Mouse (Mus musculus) cerebellum, adult 9-10 months (tissue): ENCODE data around the gene Lrtm2.
"Not testable (repeated sequence)": the region's sequence is repeated elsewhere in the genome, so short reads cannot be mapped to it uniquely, and the experiment has no call there.

ENCODE experiments used
- DNase-seq: peaks from one replicate; pipeline ENCODE4 v3.0.0; 2022

The Lrtm2 gene

DNA sequence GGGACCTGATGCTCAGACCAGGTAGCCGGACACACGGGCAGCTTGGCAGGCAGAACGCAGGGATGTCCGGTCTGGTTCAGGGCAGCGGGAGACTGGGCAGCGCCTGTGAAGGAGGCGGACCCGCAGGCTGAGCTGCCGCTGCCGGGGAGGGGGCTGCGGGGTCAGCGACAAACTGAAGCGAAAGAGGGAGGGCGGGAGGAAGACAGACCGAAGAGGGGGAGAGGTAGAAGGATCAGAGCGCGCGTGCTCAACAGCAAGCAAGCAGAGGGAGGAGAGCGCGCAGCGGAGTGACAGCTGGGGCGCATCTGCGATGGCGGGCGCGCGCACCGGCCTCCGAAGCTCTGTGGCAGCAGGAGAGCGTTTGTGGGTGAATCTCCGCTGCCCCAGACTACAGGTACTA is at the start of gene Lrtm2:
Lrtm2 (minus strand) TSS at position 261 of the 400 bp plus-strand sequence.
- DNase-seq = peak; percentile 49

DNA sequence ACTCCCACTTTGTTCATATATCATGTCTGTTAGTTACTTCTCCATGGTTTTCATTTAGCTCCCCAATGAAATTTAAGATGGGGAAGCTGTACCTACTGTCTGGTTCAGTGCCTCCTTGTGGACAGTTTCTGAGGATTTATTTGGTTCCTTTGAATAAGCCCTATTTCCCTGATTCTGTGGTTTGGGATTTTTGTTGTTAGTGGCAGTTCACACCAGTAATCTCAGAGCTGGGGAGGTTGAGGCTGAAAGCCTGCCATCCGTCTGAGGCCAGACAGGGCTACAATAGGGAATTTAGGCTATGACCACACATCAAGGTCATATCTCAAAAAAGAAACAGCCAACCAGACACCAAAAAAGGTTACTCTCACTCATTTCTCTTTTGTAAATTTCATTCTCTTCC is 48.1 kb upstream of the Lrtm2 start:
- no peak for DNase-seq

DNA sequence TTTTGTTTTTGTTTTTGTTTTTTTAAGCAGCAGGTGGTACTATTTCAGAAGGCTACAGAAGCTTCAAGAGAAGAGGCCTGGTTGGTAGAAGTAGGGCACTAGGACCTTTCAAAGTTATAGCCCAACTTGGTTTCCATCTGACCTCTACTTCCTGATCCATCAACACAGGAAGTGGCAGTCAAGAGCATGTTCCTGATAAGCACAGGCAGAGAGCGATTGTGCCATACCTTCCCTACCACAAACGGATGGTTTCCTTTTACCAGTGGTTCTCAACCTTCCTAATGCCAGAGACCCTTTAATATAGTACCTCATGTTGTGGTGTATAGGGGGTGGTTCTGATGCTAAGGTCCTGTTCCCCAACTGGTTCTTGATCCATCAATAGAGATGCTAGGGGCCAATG is 47.0 kb upstream of the Lrtm2 start:
- no peak for DNase-seq

DNA sequence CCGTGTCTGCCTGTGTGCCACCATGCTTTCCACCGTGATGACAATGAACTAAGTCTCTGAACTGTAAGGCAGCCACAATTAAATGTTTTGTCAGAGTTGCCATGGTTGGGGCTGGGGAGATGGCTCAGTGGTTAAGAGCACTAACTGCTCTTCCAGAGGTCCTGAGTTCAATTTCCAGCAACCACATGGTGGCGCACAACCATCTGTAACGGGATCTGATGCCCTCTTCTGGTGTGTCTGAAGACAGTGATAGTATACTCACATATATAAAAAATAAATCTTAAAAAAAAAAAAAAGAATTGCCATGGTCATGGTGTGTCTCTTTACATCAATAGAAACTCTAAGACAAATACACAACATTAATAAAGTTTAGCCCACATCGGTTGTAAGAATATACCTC is 44.5 kb upstream of the Lrtm2 start:
- DNase-seq = no peak

DNA sequence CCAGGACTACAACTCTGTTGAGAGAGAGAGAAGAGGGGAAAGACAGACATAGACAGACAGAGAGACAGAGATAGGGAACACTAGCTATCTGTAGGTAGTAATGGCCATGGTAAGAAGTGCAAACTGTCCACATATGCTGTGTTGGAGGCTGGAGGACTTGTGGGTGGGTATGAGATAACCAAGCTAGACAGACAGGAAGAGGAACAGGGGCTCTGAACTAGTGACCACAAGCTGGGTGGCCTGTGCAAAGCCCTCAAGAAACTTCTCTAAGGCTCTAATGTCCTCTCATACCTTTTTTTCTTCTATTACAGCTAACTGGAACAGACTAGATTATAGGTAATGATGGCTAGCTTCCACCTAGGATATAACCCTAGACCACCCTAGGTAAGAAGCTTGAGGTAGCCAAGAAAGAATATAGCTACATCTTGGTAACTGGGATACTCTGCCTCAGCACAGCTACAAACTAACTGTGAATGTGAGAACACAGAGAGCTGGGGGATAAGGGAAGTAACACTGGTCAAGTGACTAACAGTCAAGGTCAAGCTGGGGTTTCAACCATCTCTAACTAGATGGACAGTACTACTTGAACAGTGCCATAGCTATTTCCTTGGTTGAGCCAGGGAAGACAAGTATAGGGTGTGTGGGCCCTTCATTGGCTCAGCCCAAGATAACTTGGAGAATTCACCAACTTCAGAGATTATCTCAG is 42.6 kb upstream of the Lrtm2 start:
- no peak for DNase-seq

DNA sequence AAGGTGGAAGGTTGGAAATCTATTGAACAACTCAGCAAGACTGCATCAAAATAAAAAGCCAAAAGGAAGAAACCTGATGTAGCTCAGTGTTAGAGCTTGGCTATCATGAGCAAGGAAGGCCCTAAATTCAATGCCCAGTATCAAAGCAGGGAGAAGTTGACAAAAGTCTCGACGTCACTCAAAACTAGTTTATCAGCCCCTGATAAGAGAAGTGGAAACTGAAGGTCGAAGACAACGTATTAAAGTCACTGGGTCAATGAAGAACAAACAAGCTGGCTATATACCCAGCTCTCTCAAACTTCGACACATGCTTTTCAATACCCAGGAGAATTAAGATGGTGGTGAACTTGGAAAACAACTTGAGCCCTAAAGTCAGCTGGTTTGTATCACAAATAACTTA is 41.7 kb upstream of the Lrtm2 start:
- no peak for DNase-seq

DNA sequence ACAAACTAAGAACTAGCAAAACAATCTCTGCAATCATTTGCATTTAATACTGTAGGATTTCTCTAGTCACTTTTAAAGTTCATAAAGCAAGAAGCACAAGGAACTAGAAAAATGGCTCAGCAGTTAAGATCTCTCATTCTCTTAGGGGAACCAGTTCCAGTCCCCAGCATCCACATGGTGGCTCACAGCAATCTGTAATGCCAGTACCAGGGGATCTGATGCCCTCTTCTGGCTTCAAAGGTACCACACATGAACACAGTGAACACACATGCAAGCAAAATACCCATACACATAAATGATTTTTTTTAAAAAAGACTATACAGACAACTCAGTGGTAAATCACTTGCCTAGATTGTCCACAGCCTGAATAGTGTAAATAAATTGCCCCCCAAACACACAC is 41.1 kb upstream of the Lrtm2 start:
- DNase-seq = no peak

DNA sequence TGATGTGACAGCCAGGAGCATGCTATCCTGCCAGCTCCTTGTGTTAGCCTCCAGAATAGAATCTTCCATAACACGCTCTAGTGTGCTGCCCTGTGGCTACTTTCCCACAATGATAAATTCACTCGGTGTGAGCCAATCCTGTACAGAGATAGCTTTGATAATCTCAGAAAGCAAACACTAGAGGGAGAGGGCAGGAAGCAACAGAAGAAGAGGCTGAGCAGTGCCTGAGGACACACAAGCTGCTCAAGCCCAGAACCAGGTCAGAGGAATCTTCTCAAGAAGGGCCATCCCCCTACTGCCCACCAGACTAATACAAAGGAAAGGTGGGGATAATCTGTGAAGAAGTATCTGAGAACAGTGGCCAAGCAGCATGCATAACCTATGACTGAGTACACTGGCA is 36.8 kb upstream of the Lrtm2 start:
- DNase-seq = no peak

DNA sequence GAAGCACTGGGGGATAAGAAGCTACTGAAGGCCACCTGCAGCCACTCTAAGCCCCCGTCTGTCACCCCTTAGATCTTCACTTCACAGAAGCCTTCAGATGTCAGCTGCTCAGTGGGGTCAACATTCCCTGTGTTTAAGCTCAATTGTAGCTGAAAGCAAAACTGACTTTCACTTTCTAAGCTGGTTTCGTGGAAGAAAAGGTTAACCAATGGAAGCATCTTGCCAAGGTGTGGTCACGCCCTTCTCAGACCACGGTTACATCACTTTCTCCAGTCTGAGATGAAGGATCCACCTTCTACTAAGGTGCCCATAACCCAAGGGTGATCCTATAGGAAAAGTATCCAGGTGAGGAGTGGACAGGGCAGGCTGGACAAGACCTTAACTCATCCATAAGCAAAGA is 36.2 kb upstream of the Lrtm2 start:
- DNase-seq = not testable (repeated sequence)

DNA sequence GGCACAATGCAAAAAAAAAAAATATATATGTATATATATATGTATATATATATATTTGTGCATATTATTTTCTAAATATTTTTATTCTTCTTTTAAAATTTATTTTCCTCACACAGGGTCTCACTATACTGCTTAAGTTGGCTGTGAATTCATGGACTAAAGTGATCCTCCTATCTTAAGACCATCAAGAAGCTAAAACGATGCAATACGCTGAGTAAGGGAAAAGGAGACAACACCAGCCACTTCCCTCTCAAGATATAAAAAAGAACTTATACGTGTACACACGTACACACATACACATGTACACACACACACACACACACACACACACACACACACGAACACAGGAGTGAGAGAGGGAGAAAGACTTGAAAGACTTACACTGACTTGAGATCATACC is 33.0 kb upstream of the Lrtm2 start:
- no peak for DNase-seq

DNA sequence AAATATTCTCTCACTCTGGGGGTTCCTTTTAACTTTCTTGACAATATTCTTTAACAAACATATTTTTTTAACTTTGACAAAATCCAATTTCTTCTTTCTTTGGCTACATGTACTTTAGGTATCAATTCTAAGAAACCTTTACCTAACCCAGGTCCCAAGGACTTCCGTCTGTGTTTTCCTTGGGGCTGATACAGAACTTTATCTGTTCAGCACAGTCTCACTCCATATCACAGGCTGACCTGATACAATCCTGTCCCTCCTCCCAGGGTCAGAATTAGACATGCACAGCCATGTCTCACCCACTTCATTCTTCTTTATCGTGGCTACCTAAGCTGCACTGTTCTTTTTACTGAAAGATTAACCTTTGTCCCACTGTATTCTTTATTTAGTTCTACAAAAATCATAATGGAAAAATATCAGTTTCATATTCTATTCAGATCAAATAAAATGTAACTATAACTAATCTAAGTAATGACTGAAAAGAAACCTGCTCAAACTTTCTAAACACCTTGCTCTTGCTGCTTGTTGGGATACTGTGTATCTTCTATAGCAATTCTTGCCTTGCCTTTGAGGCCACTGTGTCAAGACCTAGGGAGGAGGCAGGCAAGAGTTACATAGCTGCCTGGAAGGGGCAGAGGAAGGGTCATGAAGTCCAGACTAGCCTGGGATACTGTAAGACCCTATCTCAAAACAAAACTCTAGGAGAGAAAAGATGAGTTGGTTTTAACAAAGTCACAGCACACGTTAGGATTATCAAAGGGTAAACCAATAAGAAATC is 30.5 kb upstream of the Lrtm2 start:
- DNase-seq = no peak

DNA sequence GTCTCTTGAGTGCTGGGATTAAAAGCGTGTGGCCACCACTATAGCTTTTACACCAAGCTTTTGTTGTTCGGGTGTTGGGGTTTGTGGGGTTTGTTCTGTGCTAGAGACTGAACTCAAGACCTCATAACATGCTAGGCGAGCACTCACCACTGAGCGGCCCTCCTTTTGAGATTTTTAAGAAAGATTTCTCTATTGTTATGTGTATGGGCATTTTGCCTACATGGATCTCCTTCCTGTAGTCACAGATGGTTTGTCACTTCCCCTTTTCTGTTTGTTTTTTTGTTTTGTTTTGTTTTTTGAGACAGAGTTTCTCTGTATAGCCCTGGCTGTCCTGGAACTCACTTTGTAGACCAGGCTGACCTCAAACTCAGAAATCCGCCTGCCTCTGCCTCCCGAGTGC is 29.7 kb upstream of the Lrtm2 start:
- DNase-seq = not testable (repeated sequence)

DNA sequence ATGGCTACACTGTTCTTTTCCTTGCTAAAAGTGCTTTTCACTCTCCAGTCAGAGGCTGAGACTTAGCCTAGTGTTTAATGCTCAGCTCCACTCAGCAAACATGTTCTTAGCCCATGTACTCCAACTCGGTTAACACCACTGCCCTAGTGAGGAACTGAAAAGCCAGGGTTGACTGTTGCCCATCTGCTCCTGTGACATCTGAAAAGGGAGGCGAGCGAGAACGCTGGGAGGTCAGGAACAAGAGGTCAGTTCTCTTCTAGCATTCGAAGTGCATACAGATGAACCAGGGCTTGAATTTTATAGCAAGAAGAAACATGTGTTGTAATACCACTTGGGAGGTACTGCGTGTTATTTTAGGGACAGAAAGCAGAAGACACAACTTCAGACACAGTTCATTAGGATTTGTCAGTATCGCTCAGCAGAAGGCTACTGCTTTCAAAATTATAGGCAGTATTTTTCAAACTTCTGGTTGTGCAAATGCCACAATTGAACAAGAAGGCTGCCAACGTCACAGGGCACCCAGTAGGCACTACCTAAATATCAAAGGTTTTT is 27.5 kb upstream of the Lrtm2 start:
- DNase-seq = no peak

DNA sequence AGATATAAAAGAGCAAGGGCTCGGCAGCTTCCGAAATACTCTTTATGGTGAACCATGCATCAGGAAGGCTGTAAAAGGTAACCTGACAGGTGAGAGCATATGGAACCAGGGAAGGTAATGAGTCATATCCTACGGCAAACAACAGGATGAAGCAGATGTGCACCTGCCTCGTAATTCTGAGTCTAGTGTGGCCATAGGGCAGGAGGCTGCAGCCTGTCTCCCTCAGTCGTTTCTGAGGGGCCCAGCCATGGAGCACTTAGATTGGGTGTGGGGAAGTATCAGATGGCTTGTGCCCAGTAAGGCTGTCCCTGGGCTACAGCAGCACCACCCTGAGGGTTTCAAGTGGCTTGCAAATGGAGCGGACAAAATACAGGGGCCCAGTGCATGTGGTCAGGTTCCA is 21.9 kb upstream of the Lrtm2 start:
- no peak for DNase-seq

DNA sequence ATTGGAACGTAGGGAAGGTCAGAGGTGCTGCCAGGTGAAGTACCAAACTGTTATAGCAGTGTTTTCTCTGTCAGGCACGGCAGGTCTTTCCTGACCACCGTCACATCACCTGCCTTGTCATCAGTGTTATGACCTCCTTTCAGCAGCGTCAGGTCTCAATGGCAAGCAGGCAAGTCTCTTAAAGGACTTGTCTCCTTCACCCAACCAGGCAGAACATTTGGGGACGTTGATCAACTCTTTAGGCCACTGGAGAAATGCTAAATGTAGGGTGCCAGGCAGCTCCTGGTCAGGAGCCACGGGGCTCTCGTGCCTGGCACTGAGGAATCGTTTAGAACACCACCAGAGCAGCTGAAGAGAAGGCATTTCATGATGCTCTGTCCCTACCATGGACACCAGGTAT is 21.1 kb upstream of the Lrtm2 start:
- DNase-seq = no peak

DNA sequence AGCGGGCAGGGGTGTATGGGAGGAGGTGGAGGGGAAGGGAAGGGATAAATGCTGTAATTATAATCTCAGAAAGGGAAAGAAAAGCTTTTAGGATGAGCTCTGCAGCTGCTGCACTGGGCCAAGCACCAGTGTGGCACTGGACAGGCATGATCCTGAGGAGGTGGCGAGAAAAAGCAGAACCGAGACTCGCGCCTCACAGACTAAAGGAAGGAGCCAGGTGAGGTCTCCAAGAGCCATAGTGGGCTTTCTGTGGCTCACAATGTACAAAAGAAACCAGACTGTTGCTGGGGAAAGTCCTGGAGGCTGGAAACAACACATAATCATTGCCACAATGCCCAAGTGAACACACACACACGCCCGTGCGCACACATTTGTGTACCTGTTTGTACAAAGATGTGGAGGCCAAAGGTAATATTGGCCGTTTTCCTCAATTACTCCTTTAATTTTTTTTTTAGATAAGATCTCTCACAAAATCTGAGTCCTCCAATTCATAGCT is 20.2 kb upstream of the Lrtm2 start:
- DNase-seq = no peak

DNA sequence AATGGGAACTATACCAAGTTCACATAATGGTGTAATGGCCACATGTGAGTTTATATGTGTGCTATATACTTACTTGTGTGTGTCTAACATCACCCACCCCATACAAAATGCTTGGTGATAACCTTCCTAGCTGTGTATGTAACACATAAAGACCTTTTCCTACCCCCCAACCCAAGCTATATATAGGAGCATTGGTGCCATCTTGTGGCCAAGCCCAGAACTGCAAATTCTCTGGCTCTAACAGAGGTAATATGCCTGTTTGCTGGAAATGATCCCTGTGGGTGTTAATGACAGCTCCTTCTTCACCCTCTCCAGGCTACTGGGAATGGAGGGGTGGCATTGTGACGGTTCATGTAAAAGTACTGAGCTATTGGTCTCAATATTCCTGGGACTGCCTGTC is 17.7 kb upstream of the Lrtm2 start:
- DNase-seq = peak; percentile 90

DNA sequence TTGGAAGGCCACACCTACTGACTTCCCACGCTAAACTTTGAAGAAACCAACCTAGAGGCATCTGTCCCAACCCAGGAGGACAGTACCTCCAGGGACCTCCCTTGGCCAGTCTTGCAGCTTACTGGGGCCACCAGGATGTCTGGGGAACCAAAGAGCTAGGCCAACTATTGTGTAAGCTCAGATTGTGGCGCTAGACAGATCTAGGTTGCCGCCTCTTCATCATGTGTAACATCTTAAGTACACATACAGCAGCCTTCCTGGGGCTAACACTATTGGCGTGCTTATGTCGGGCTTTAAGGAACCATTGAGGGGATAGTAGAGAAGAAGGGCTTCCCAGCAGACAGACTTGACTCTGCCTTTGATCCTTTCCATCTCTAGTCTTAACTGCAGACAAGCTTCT is 17.2 kb upstream of the Lrtm2 start:
- DNase-seq = no peak

DNA sequence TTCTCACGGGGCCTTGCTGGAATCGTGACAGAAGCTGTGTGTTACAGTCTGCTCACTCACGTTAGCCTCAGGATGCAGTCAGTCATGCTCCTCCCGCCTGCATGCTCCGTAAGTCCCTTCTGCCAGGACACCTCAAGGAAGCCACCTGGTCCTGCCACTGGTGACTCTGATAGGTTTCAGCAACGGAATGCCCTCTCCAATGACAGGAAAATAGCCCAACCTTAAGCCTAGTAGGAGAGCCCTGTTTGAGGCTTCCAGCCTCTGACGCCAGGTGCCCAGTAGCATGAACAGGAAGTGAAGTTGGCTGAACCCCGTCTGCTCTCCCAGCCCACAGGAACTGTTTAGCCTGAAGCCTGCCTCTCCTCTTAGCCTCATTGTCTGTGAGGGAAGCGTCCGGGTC is 15.7 kb upstream of the Lrtm2 start:
- peak; percentile 64 for DNase-seq

DNA sequence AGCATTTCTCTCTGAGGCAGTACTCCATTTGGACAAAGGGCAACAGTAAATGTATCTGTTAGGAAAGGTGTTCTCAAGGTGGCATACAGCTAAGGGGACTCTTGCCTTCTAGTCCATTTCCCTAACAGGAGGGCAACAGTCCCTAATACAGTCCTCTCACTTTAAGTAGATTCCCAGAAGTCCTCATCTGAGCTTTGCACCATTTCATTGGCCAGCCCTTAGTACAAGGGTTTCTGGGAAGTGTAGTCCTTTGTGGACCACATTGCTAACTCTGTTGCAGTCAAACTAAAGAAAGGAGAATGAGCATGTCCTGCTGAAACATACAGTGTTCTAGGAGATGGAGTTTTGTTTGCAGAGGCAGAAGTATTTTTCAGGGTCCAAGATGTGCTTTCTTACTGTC is 10.8 kb upstream of the Lrtm2 start:
- DNase-seq = peak; percentile 68

DNA sequence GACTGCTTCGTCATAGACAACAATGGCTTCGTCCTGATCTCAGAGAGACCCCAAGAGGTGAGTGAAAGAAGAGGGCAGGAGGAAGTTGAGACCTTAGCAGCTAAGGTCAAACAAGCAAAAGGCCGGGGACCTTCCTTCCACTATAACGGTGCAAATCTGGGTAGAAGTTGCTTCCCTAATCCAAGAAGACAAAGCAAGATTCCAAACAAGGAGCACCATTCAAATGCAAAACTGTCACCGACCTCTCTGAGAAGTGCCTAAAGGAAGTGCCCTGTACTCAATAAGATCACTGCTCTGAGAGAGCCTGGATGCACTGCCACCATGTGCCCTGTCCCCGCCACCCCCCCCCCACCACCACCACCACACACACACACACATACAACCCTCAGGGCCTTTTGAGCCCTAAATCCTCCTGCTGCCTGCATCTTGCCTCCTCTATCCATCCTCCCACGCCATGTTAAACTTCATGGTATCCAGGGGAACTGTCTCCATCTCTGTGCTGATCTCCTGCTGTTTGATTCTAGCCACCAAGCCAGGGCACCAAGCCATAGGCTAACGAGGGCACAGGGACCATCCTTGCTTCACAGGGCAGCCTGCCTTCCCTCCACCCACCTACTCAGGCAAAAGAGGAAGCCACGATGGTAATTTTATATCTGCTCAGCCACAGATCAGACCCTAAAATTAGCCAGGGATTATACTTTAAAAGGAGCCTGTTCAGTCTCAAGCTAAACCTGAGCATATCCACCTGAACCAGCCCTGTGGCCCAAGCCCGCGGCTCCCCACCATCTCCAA is 7.8 kb upstream of the Lrtm2 start:
- DNase-seq = no peak

DNA sequence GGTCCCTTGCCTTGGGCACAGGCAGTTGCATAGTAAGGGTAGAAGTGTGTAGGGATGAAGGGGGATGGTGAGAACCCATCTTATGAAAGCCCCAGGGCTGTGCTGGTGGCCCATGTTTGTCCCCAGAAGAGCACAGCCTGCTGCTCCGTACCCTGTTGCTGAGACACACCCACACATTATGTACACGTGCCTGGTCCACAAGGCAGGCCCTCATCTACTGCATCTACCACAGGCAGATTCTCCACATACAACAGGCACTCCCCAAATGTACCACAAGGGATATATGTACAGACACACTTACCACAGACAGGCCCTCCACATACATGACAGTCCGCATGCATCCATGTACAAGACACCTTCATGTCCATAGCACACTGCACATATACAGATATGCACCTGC is 6.7 kb upstream of the Lrtm2 start:
- no peak for DNase-seq

DNA sequence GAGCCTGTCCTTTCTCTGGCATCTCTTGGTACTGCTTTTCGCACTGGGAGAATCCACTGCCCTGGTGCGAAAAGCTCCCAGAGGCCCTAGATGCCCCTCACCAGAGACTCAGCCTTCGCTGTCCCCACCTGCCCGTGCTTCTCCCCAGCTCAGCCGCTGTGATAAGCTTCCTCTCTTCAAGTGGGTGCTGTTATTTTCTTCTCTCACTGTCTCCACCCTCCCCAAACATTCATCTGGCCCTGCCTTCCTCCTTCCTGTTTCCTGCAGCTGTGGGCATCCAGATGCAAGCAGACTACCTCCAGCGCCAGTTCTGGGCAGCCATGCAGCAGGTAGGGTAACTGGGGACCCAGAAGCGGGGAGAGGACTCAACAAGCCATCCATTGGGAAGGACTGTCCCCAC is 5.6 kb upstream of the Lrtm2 start:
- no peak for DNase-seq
